Mouse (Mus musculus) G1E (cell line): ENCODE measurements around the gene Skap2.

Experiments used
- CTCF ChIP-seq: IDR thresholded peaks from 2 replicates; pipeline ENCODE4 v1.5.1; 2012; ENCODE audit warnings: low read depth, low read length, inconsistent platforms, mixed read lengths
- TAL1 ChIP-seq: conservative IDR thresholded peaks from 2 replicates; pipeline ENCODE4 v1.6.1; 2012; ENCODE audit warnings: low read depth, low read length, inconsistent platforms, mixed read lengths

DNA sequence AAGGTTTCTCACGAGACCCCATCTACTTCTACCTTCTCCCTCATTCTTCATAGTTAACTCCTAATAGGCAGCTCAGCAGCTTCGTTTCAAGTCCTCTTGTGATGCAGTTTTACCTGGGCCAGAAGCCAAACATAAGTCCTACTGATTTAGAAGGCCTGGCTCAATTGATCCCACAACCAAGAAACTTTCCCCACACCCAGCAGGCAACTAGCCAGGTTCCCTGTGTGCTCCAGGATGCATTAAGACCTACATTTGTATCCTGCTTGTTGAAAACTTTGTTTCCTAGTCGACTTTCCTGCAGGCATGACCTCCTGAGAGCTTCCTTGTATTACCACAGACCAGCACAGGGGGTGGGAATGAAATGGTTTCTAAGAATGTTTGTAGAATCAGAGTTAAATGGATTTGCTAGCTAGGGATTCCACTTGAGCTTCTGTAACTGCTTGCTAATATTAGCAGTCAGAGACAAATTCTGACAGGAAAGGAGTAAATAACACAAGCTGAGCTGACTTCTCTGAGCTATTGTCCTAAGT is 125.4 kb downstream of the Skap2 start:
- TF ChIP-seq CTCF (no peak), TAL1 (no peak)
